Mouse (Mus musculus) liver, embryonic 11.5 days (tissue): ENCODE data around the gene Dennd6b. TPM values are rescaled to one million over a fixed set of nuclear protein-coding genes. Genes with fewer than 3 reads are reported as not detected.

Experiments used
- ATAC-seq: fragments of 200-750 bp; cut with Nextera tagmentation; replicated peaks from 2 replicates; pipeline ENCODE4 v1.8.0; 2017; ENCODE audit warnings: moderate number of reproducible peaks, mild to moderate bottlenecking, moderate TSS enrichment, moderate library complexity; ENCODE audit not compliant: low FRiP score
- DNase-seq: peaks from one replicate; pipeline ENCODE4 v3.0.0-alpha.2; 2017; ENCODE audit warnings: low spot score
- H3K27ac ChIP-seq: fragments of 300-500 bp; sonication (generic); 2 replicates; pipeline ENCODE4 v1.5.1; 2014; ENCODE audit warnings: mild to moderate bottlenecking, low read depth, low read length, control low read depth
- H3K27me3 ChIP-seq: fragments of 300-500 bp; sonication (generic); replicated peaks from 2 replicates; pipeline ENCODE4 v1.6.1; 2014; ENCODE audit warnings: low read length, mixed read lengths; ENCODE audit not compliant: control insufficient read depth, insufficient read depth
- H3K36me3 ChIP-seq: fragments of 300-500 bp; sonication (generic); 2 replicates; pipeline ENCODE4 v1.6.1; 2014; ENCODE audit warnings: mild to moderate bottlenecking, low read length, moderate library complexity, mixed read lengths; ENCODE audit not compliant: control insufficient read depth, insufficient read depth
- H3K4me1 ChIP-seq: fragments of 300-500 bp; sonication (generic); replicated peaks from 2 replicates; pipeline ENCODE4 v1.6.1; 2014; ENCODE audit warnings: low read length, mixed read lengths; ENCODE audit not compliant: control insufficient read depth, insufficient read depth
- H3K4me2 ChIP-seq: fragments of 300-500 bp; sonication (generic); 2 replicates; pipeline ENCODE4 v1.6.1; 2014; ENCODE audit warnings: mild to moderate bottlenecking, control low read depth, moderate library complexity
- H3K4me3 ChIP-seq: fragments of 300-500 bp; sonication (generic); 2 replicates; pipeline ENCODE4 v1.5.1; 2014; ENCODE audit warnings: low read depth, low read length, control low read depth
- H3K9ac ChIP-seq: fragments of 300-500 bp; sonication (generic); 2 replicates; pipeline ENCODE4 v1.6.1; 2014; ENCODE audit warnings: low read depth, low read length, control low read depth
- H3K9me3 ChIP-seq: fragments of 300-500 bp; sonication (generic); 2 replicates; pipeline ENCODE4 v1.6.1; 2016; ENCODE audit warnings: low read length, inconsistent platforms, mixed read lengths; ENCODE audit not compliant: control insufficient read depth
- WGBS: fragments of 180-500 bp; shearing (Covaris S2); extraction: QIAGEN DNeasy Blood & Tissue Kit; methylation state at CpG from one replicate; pipeline ENCODE4 v1.1.7; 2014; 5-methylcytosine and 5-hydroxymethylcytosine counted together
- microRNA-seq: library from miRNA; unstranded; fragments of <30 nt; microRNA quantifications from one replicate; pipeline ENCODE4, GENCODE M21; 2017; ENCODE audit warnings: borderline number of aligned reads
- polyA plus RNA-seq: library from polyadenylated mRNA; unstranded; fragments of >200 nt; fragmentation: Nextera tagmentation; extraction: Ambion mirVana; gene quantifications from 2 replicates; pipeline ENCODE4 v1.2.1, GENCODE M21; 2014

Gene Dennd6b
- polyA plus RNA-seq, 1 experiment from 2014 or later: 10.5 TPM

DNA sequence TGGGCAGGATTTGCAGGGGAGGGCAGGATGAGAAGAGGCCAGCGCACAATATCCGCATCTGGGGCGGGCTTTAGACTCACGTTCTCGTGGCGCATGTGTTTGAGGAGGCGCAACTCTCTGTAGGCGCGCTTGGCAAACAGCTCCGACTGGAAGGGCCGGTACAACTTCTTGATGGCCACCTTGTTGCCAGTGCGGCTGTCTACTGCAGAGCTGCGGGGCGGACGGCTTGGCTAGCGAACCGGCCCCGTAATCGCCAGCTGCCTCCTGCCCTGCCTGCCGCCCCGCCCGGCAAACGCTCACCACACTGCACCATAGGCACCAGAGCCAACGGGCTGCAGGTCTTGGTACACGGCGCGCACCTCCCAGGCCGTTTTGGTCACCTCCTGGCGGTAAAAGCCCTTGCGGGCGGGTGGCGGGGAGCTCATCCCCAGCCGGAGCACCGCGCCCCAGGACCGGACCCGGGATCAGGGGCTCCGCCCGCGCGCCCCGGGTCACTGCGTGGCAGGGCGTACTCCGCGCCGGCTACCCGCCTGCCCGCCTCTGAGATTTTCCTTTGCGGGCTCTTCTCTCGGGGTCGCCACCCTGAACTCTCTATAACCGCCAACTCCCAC is 56.1 kb downstream of the Dennd6b start:
- H3K9me3 ChIP-seq: no peaks in the 10 kb centered on the region
- peak overlapping the region; percentile 35; the same call in 1 of the 2 replicates for H3K9ac ChIP-seq
- H3K27ac ChIP-seq: no peak overlapping the region
- peak overlapping the region; percentile 68 for H3K4me2 ChIP-seq
- peak overlapping the region; percentile 48 for H3K4me3 ChIP-seq
- peaks cover 5% of the 10 kb centered on the region for H3K4me1 ChIP-seq
- under 1% methylated on average over 53 of the region's 53 CpGs for WGBS
- DNase-seq (no peak), ATAC-seq (no peak)
- no peaks in the 10 kb centered on the region for H3K36me3 ChIP-seq
- peaks cover 79% of the 10 kb centered on the region for H3K27me3 ChIP-seq

- Histone ChIP-seq H3K4me2 (no peak overlapping the region), H3K36me3 (no peaks in the 10 kb centered on the region), H3K27ac (no peak overlapping the region), H3K4me1 (peaks cover 5% of the 10 kb centered on the region), H3K4me3 (no peak overlapping the region), H3K9me3 (no peaks in the 10 kb centered on the region), H3K27me3 (peaks cover 65% of the 10 kb centered on the region), H3K9ac (no peak overlapping the region)
- 78% methylated on average over 6 of the region's 6 CpGs for WGBS
- ATAC-seq (no peak), DNase-seq (no peak)
Observed at GRCm38 (mm10) chr15:89138531-89138930, 57.8 kb downstream of the Dennd6b start.

- H3K4me3 ChIP-seq: no peak overlapping the region
Observed at GRCm38 (mm10) chr15:89138046-89138405, 58.3 kb downstream of the Dennd6b start.

DNA sequence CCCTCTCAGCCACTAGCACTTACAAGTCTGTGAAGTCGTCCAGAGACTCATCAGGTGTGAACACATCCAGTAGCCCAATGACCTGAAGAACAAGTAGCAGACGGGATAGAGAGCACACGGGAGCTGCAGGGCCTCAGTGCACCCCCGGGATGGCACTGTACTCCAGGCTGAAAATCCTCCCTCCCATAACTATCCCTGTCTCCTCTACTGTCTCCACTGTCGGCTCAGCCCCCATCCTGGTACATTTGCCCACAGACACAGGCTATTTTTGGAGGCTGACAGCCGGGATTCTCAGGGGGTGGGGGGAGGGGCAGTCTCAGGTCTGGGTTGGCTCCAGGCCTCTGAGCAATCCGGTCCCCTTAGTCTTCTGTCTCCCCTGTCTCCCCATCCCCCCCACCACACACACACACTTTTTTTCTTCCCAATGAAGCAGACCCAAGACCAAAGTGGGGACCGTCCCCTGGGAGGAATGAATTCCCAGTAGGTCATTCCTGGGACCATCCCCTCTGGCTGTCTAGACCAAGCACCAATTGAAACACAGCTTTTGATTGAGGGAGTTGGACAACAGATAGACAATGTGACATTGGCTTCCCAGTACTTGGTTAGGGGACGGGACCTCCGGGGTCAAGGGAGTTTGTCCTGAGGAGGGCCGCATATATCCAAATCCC is 58.8 kb downstream of the Dennd6b start:
- Histone ChIP-seq H3K4me1 (peaks cover 5% of the 10 kb centered on the region), H3K9ac (no peak overlapping the region), H3K27me3 (peaks cover 56% of the 10 kb centered on the region), H3K27ac (no peak overlapping the region), H3K4me3 (no peak overlapping the region), H3K9me3 (no peaks in the 10 kb centered on the region), H3K4me2 (no peak overlapping the region), H3K36me3 (no peaks in the 10 kb centered on the region)
- WGBS: 70% methylated on average over 11 of the region's 11 CpGs
- DNase-seq (no peak), ATAC-seq (no peak)

More at GRCm38 (mm10) chr15:89138046-89138405, 58.3 kb downstream of the Dennd6b start:
- H3K9me3 ChIP-seq: no peaks in the 10 kb centered on the region
- peaks cover 61% of the 10 kb centered on the region for H3K27me3 ChIP-seq
- DNase-seq (no peak), ATAC-seq (no peak)
- 78% methylated on average over 7 of the region's 7 CpGs for WGBS
- H3K9ac ChIP-seq: no peak overlapping the region
- no peak overlapping the region for H3K27ac ChIP-seq
- H3K4me1 ChIP-seq: peaks cover 5% of the 10 kb centered on the region
- no peaks in the 10 kb centered on the region for H3K36me3 ChIP-seq
- H3K4me2 ChIP-seq: no peak overlapping the region

- no peak for ATAC-seq
- no peaks in the 10 kb centered on the region for H3K36me3 ChIP-seq
- WGBS: 88% methylated on average over 5 of the region's 5 CpGs
Observed at GRCm38 (mm10) chr15:89136461-89137155, 59.7 kb downstream of the Dennd6b start.

More at GRCm38 (mm10) chr15:89136461-89137155, 59.7 kb downstream of the Dennd6b start:
- no peak overlapping the region for H3K4me2 ChIP-seq
- H3K27ac ChIP-seq: no peak overlapping the region
- H3K9ac ChIP-seq: no peak overlapping the region
- no peaks in the 10 kb centered on the region for H3K9me3 ChIP-seq
- H3K27me3 ChIP-seq: peaks cover 46% of the 10 kb centered on the region
- peaks cover 5% of the 10 kb centered on the region for H3K4me1 ChIP-seq
- no peak for DNase-seq
- H3K4me3 ChIP-seq: no peak overlapping the region

Small RNA genes within 50 kb of the gene (microRNA-seq; reads per million reads assigned to microRNA genes)
- gene Mir6958: 3.2 reads per million
- gene Mir7118: not detected

Other genes with a start within 250 kb of the Dennd6b start
- gene Ttll8, start 242.1 kb downstream of the Dennd6b start, polyA plus RNA-seq: not detected in 2 replicates
- gene Mlc1, start 217.5 kb downstream of the Dennd6b start, polyA plus RNA-seq: not detected in 2 replicates
- 0.18 and 0.65 TPM in 2 replicates for gene Mov10l1, start 213.6 kb downstream of the Dennd6b start, polyA plus RNA-seq
- gene Panx2, start 136.8 kb downstream of the Dennd6b start, polyA plus RNA-seq: 0.08 and 0.21 TPM in 2 replicates
- gene Trabd, start 121.4 kb downstream of the Dennd6b start, polyA plus RNA-seq: 33.5 and 34.8 TPM in 2 replicates
- gene Selenoo, start 107.4 kb downstream of the Dennd6b start, polyA plus RNA-seq: 12.6 and 16.3 TPM in 2 replicates
- gene Tubgcp6, start 73.4 kb downstream of the Dennd6b start, polyA plus RNA-seq: 18.4 and 21.8 TPM in 2 replicates
- 21.1 and 22.7 TPM in 2 replicates for gene Hdac10, start 67.8 kb downstream of the Dennd6b start, polyA plus RNA-seq
- gene Mapk12, start 55.8 kb downstream of the Dennd6b start, polyA plus RNA-seq: 3.8 and 4.8 TPM in 2 replicates
- gene Mapk11, start 46.9 kb downstream of the Dennd6b start, polyA plus RNA-seq: 3.3 and 4.4 TPM in 2 replicates
- gene Plxnb2, start 15.7 kb downstream of the Dennd6b start, polyA plus RNA-seq: 70.5 and 78.3 TPM in 2 replicates
- 25.0 and 31.6 TPM in 2 replicates for gene Ppp6r2, start 15.1 kb upstream of the Dennd6b start, polyA plus RNA-seq
- 51.4 and 52.2 TPM in 2 replicates for gene Sbf1, start 118.8 kb upstream of the Dennd6b start, polyA plus RNA-seq
- gene Adm2, start 126.2 kb upstream of the Dennd6b start, polyA plus RNA-seq: 6.6 and 7.0 TPM in 2 replicates
- gene Miox, start 137.9 kb upstream of the Dennd6b start, polyA plus RNA-seq: 2.0 and 2.7 TPM in 2 replicates
- gene Lmf2, start 159.2 kb upstream of the Dennd6b start, polyA plus RNA-seq: 44.1 and 46.0 TPM in 2 replicates
- gene Ncaph2, start 159.2 kb upstream of the Dennd6b start, polyA plus RNA-seq: 163 TPM in 2 replicates
- 8.1 and 9.7 TPM in 2 replicates for gene Sco2, start 177.3 kb upstream of the Dennd6b start, polyA plus RNA-seq
- 1.5 and 1.8 TPM in 2 replicates for gene Tymp, start 180.5 kb upstream of the Dennd6b start, polyA plus RNA-seq
- gene Odf3b, start 182.8 kb upstream of the Dennd6b start, polyA plus RNA-seq: 0.43 and 0.71 TPM in 2 replicates
- not detected in 2 replicates for gene Klhdc7b, start 188.4 kb upstream of the Dennd6b start, polyA plus RNA-seq
- gene Syce3, start 214.0 kb upstream of the Dennd6b start, polyA plus RNA-seq: not detected in 2 replicates
- gene Cpt1b, start 229.4 kb upstream of the Dennd6b start, polyA plus RNA-seq: 3.5 and 3.9 TPM in 2 replicates
- gene C730034F03Rik, start 233.1 kb upstream of the Dennd6b start, polyA plus RNA-seq: 2.0 and 2.8 TPM in 2 replicates
- gene Gm44502, start 233.2 kb upstream of the Dennd6b start, polyA plus RNA-seq: not detected in 2 replicates
- gene Chkb, start 233.4 kb upstream of the Dennd6b start, polyA plus RNA-seq: 43.5 and 47.5 TPM in 2 replicates